Mouse (Mus musculus): ENCODE measurements around the gene Ldlrad3. TPM values are rescaled to one million over a fixed set of nuclear protein-coding genes. Genes with fewer than 3 reads are reported as not detected.
A peak's percentile ranks its signal among the peaks of the same experiment; 100 is the strongest.

The Ldlrad3 gene
- 24.6 and 30.3 TPM in 2 replicates for polyA plus RNA-seq (2015; fragmentation: Nextera tagmentation; extraction: Ambion mirVana)

DNA sequence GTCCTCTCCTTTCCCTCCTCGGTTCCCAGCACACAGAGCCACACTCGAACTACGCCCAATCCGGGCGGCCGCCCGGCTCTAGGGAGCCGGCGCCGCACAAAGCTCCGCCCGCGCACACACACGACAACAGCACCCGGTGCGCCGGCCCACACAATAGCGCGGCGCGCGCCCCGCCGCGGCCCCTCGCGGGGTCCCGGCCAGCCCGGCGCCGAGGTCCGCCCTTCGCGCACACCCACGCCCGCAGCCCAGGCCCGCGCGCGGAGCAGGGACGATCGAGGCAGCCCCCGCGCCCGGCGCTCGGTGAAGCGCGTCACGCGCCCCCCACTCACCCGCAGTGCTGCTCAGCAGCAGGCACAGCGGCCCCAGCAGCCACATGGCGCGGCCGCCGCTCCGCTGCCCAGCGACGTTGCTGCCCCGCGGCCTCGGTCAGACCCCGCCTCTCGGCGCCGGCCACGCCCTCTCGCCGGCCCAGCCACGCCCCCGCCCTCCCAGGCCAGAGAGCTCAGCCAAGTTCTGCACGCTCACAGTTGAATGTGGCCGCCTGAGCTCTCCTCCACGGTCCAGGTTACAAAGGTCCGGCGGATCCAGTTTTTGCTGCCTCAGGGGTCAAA is at the start of gene Ldlrad3:
Gene Ldlrad3, minus strand, starts transcription at position 435 of the 611 bp plus-strand sequence.
- peak; percentile 95 for ATAC-seq
- Histone ChIP-seq H3K9me3 (ENCODE audit: control insufficient read depth, low read length) (no peaks in the 10 kb centered on the region), H3K36me3 (ENCODE audit: control insufficient read depth, insufficient read depth, low read length) (no peaks in the 10 kb centered on the region), H3K4me2 (ENCODE audit: low read length) (peak within 1 kb of the TSS; percentile 85), H3K27ac (ENCODE audit: low read depth, low read length) (peak within 1 kb of the TSS; percentile 87), H3K4me1 (ENCODE audit: control insufficient read depth, insufficient read depth, low read depth, low read length) (peaks cover 11% of the 10 kb centered on the region), H3K9ac (ENCODE audit: low read depth, low read length) (peak within 1 kb of the TSS; percentile 89), H3K27me3 (replicated peaks; ENCODE audit: control insufficient read depth, insufficient read depth, low read length) (no peaks in the 10 kb centered on the region), H3K4me3 (ENCODE audit: low read length) (peak within 1 kb of the TSS; percentile 82)
- WGBS: 1% methylated on average over 31 of the region's 77 CpGs

DNA sequence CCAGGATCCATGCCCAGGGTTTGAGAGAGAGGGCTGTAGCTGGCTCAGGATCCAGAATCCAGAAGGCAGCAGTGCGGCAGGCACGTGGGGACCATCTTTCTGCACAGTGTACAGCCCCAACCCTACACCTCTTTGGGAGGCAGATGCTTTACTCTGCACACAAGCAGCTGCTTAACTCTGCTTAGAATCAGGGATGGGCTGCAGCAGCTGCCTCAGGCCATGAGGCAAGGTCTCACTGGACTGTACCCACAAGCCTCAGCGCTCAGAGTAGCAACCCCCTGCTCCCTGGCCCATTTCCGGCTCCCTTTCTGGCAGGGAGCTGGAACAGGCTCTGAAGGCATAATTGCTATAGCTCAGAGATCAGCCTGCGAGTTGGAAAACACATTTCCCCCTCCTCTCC is 45.3 kb upstream of the Ldlrad3 start:
- no peak overlapping the region for H3K4me2 ChIP-seq (ENCODE audit: low read length)
- peak overlapping the region; percentile 35 for H3K9ac ChIP-seq (ENCODE audit: low read depth, low read length)
- peak; percentile 87 for ATAC-seq

DNA sequence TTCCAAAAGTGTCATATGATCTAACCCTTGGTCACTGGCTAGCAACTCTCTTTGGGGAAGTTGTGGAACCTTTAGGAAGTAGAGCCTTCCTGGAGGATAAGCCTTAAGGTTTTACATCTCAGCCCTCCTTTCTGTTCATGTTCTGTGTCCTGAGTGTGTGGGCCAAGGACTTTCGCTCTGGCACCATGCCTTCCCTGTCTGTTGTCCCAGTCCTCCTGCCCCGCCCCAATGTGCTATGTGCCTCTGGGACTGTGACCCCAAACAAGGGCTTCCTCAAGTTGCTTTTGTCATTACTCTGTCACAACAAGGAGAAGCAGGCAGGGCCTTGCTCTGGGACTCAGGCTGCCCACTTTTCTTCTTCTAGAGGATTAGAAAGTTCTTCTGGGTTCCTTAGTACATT is 42.9 kb upstream of the Ldlrad3 start:
- Histone ChIP-seq H3K4me1 (ENCODE audit: control insufficient read depth, insufficient read depth, low read depth, low read length) (peaks cover 7% of the 10 kb centered on the region), H3K4me3 (ENCODE audit: low read length) (no peak overlapping the region), H3K27me3 (replicated peaks; ENCODE audit: control insufficient read depth, insufficient read depth, low read length) (no peaks in the 10 kb centered on the region), H3K9ac (ENCODE audit: low read depth, low read length) (no peak overlapping the region), H3K27ac (ENCODE audit: low read depth, low read length) (no peak overlapping the region), H3K4me2 (ENCODE audit: low read length) (no peak overlapping the region), H3K9me3 (ENCODE audit: control insufficient read depth, low read length) (no peaks in the 10 kb centered on the region), H3K36me3 (ENCODE audit: control insufficient read depth, insufficient read depth, low read length) (no peaks in the 10 kb centered on the region)
- WGBS: 96% methylated on average over 2 of the region's 2 CpGs
- ATAC-seq: no peak

More for the DNA sequence above, 45.3 kb upstream of the Ldlrad3 start:
- H3K4me1 ChIP-seq (ENCODE audit: control insufficient read depth, insufficient read depth, low read depth, low read length): peaks cover 6% of the 10 kb centered on the region
- WGBS: 42% methylated on average over 5 of the region's 5 CpGs
- H3K27me3 ChIP-seq (replicated peaks; ENCODE audit: control insufficient read depth, insufficient read depth, low read length): no peaks in the 10 kb centered on the region
- peak overlapping the region; percentile 56 for H3K27ac ChIP-seq (ENCODE audit: low read depth, low read length)
- H3K36me3 ChIP-seq (ENCODE audit: control insufficient read depth, insufficient read depth, low read length): no peaks in the 10 kb centered on the region
- no peaks in the 10 kb centered on the region for H3K9me3 ChIP-seq (ENCODE audit: control insufficient read depth, low read length)
- H3K4me3 ChIP-seq (ENCODE audit: low read length): no peak overlapping the region

- Histone ChIP-seq H3K4me1 (ENCODE audit: control insufficient read depth, insufficient read depth, low read depth, low read length) (peaks cover 15% of the 10 kb centered on the region), H3K27me3 (replicated peaks; ENCODE audit: control insufficient read depth, insufficient read depth, low read length) (no peaks in the 10 kb centered on the region), H3K36me3 (ENCODE audit: control insufficient read depth, insufficient read depth, low read length) (no peaks in the 10 kb centered on the region), H3K4me2 (ENCODE audit: low read length) (no peak overlapping the region), H3K27ac (ENCODE audit: low read depth, low read length) (no peak overlapping the region), H3K9ac (ENCODE audit: low read depth, low read length) (no peak overlapping the region), H3K4me3 (ENCODE audit: low read length) (no peak overlapping the region), H3K9me3 (ENCODE audit: control insufficient read depth, low read length) (no peaks in the 10 kb centered on the region)
- WGBS: 74% methylated on average over 5 of the region's 5 CpGs
- ATAC-seq: no peak
Observed at GRCm38 (mm10) chr2:102228331-102228730, 42.1 kb upstream of the Ldlrad3 start.

- ATAC-seq: no peak
- Histone ChIP-seq H3K9ac (ENCODE audit: low read depth, low read length) (no peak overlapping the region), H3K4me1 (ENCODE audit: control insufficient read depth, insufficient read depth, low read depth, low read length) (peaks cover 19% of the 10 kb centered on the region), H3K9me3 (ENCODE audit: control insufficient read depth, low read length) (no peaks in the 10 kb centered on the region), H3K4me2 (ENCODE audit: low read length) (no peak overlapping the region), H3K27ac (ENCODE audit: low read depth, low read length) (no peak overlapping the region), H3K4me3 (ENCODE audit: low read length) (no peak overlapping the region), H3K27me3 (replicated peaks; ENCODE audit: control insufficient read depth, insufficient read depth, low read length) (no peaks in the 10 kb centered on the region), H3K36me3 (ENCODE audit: control insufficient read depth, insufficient read depth, low read length) (no peaks in the 10 kb centered on the region)
- 90% methylated on average over 8 of the region's 8 CpGs for WGBS
Observed at GRCm38 (mm10) chr2:102227839-102228238, 41.7 kb upstream of the Ldlrad3 start.

GRCm38 (mm10) chr2:102226274-102226673 is 40.1 kb upstream of the Ldlrad3 start:
- no peak overlapping the region for H3K4me2 ChIP-seq (ENCODE audit: low read length)
- H3K9me3 ChIP-seq (ENCODE audit: control insufficient read depth, low read length): no peaks in the 10 kb centered on the region
- no peak overlapping the region for H3K27ac ChIP-seq (ENCODE audit: low read depth, low read length)
- WGBS: 73% methylated on average over 15 of the region's 15 CpGs
- H3K9ac ChIP-seq (ENCODE audit: low read depth, low read length): no peak overlapping the region
- no peak overlapping the region for H3K4me3 ChIP-seq (ENCODE audit: low read length)
- no peaks in the 10 kb centered on the region for H3K27me3 ChIP-seq (replicated peaks; ENCODE audit: control insufficient read depth, insufficient read depth, low read length)
- no peak for ATAC-seq
- H3K36me3 ChIP-seq (ENCODE audit: control insufficient read depth, insufficient read depth, low read length): no peaks in the 10 kb centered on the region
- H3K4me1 ChIP-seq (ENCODE audit: control insufficient read depth, insufficient read depth, low read depth, low read length): peaks cover 16% of the 10 kb centered on the region

DNA sequence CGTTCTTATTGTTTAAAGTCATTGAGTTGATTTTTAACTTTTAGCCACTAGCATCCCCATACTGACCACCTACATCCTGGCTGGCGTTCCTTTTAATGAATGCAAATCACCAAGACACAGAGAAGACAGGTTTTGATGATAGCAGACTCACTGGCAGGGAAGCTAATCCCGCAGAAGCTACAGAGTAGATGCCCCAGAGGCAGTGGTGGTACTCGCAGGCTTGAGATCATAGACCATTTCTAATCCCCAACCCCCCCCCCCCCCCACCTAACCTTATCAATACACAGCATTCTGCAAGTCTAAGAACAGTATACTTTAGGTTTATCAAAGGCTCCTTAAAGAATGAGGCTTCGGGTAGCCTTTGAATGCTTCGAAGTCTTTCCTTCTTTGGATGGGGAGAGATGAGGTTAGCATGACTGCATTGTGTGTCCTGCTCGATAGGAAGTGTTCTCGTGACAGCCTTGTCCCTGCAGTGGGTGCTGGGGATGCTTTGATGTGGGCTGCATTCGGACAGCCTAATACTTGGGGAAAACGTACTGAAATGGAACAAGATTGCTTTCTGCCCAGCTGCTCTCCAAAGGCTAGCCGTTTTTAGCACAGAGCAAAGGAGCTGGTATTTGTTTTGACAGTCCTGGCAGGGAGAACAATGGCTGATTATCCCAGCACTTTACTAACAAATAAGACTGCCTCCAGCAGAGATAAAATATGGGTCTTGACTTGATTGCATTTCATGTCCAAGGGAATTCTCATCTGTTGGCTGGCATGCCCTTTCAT is 37.4 kb upstream of the Ldlrad3 start:
- WGBS: 5% methylated on average over 11 of the region's 11 CpGs
- Histone ChIP-seq H3K36me3 (ENCODE audit: control insufficient read depth, insufficient read depth, low read length) (no peaks in the 10 kb centered on the region), H3K9ac (ENCODE audit: low read depth, low read length) (no peak overlapping the region; the same call in 1 of the 2 replicates), H3K27me3 (replicated peaks; ENCODE audit: control insufficient read depth, insufficient read depth, low read length) (no peaks in the 10 kb centered on the region), H3K4me1 (ENCODE audit: control insufficient read depth, insufficient read depth, low read depth, low read length) (peaks cover 14% of the 10 kb centered on the region), H3K4me2 (ENCODE audit: low read length) (peak overlapping the region; percentile 16; the same call in 1 of the 2 replicates), H3K4me3 (ENCODE audit: low read length) (no peak overlapping the region), H3K9me3 (ENCODE audit: control insufficient read depth, low read length) (no peaks in the 10 kb centered on the region), H3K27ac (ENCODE audit: low read depth, low read length) (peak overlapping the region; percentile 56; the same call in 1 of the 2 replicates)
- ATAC-seq: peak; percentile 53; the same call in 1 of the 2 replicates

DNA sequence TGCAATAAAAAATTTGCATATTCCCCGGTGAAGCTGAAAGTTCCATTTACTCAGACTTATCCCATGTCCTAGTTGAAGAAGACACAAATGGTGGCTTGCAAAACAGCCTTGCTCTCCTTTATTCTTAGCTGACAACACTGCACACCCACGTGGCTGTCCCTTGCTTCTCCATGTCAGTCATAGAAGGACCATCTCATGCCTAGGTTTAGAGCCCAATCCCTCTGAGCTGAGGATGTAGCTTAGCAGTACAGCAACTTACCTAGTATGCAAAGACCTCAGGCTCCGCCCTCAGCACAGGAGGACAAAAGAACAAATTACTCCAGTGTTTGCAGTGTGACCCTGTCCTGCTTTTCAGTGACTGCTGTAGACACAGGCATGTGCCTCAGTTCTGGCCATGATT is 36.6 kb upstream of the Ldlrad3 start:
- Histone ChIP-seq H3K27ac (ENCODE audit: low read depth, low read length) (no peak overlapping the region), H3K27me3 (replicated peaks; ENCODE audit: control insufficient read depth, insufficient read depth, low read length) (no peaks in the 10 kb centered on the region), H3K36me3 (ENCODE audit: control insufficient read depth, insufficient read depth, low read length) (no peaks in the 10 kb centered on the region), H3K9me3 (ENCODE audit: control insufficient read depth, low read length) (no peaks in the 10 kb centered on the region), H3K9ac (ENCODE audit: low read depth, low read length) (no peak overlapping the region), H3K4me1 (ENCODE audit: control insufficient read depth, insufficient read depth, low read depth, low read length) (peaks cover 14% of the 10 kb centered on the region), H3K4me2 (ENCODE audit: low read length) (no peak overlapping the region), H3K4me3 (ENCODE audit: low read length) (no peak overlapping the region)
- ATAC-seq: no peak
- 57% methylated on average over 3 of the region's 3 CpGs for WGBS

- Histone ChIP-seq H3K27ac (ENCODE audit: low read depth, low read length) (no peak overlapping the region), H3K4me1 (ENCODE audit: control insufficient read depth, insufficient read depth, low read depth, low read length) (no peaks in the 10 kb centered on the region; the same call in 1 of the 2 replicates), H3K36me3 (ENCODE audit: control insufficient read depth, insufficient read depth, low read length) (no peaks in the 10 kb centered on the region), H3K4me2 (ENCODE audit: low read length) (no peak overlapping the region), H3K9ac (ENCODE audit: low read depth, low read length) (no peak overlapping the region), H3K27me3 (replicated peaks; ENCODE audit: control insufficient read depth, insufficient read depth, low read length) (no peaks in the 10 kb centered on the region), H3K4me3 (ENCODE audit: low read length) (no peak overlapping the region), H3K9me3 (ENCODE audit: control insufficient read depth, low read length) (no peaks in the 10 kb centered on the region)
- 95% methylated on average over 1 of the region's 1 CpGs for WGBS
- no peak for ATAC-seq
Observed at GRCm38 (mm10) chr2:102216817-102217216, 30.6 kb upstream of the Ldlrad3 start.
